ENCODE assay signal across 22 mouse cellular contexts in genomic region chr9:64557110-64557745, GRCm38 (mm10).
A peak's percentile ranks its signal among the peaks of the same experiment; 100 is the strongest.
DNase-seq lines count a peak whose midpoint lies in the region; ATAC-seq lines count a peak whose summit lies in the region.
"Had no signal": no experiment of that assay in that cellular context is flagged by ENCODE, and none has a peak within 500 bp of the region (broad histone marks: within the 10 kb centered on the region; RNA-seq: fewer than 3 reads in every experiment).

No protein-coding gene starts in this region.

- 0 out of 2 replicates have a peak, but pooled peaks have one; percentile 30 for ATAC-seq in liver, embryonic 16.5 days (ENCODE audit: low read depth)
- ATAC-seq: intestine, embryonic 15.5 days; Patski had no signal

- DNase-seq in cerebellum, adult 11 months = peak; percentile 48
- no peak for DNase-seq in cerebellum, postnatal 4 days (ENCODE audit: low spot score in 2 of 2)
- no peak for DNase-seq in liver
- DNase-seq in large intestine, adult 2 months (ENCODE audit: low read depth, low spot score) = peak; percentile 10
- peak; percentile 37 for DNase-seq in thymus, postnatal 4 days
- DNase-seq in adipocyte (ENCODE audit: low spot score) = no peak
- no peak for DNase-seq in kidney, postnatal 10 days
- DNase-seq: adrenal gland, adult 8-10 months; kidney, adult 9 months; kidney, postnatal 36 days; lung, postnatal 4 days; midbrain, embryonic 14.5 days; right cerebral cortex, postnatal 14 days; spleen, adult 18-20 months had no signal

- H3K4me3 ChIP-seq in liver, embryonic 16.5 days (ENCODE audit: low read depth, low read length) = no peak overlapping the region
- H3K4me3 ChIP-seq: forebrain, embryonic 10.5 days; heart, embryonic 15.5 days; hindbrain, embryonic 15.5 days; intestine, embryonic 15.5 days; limb, embryonic 13.5 days had no signal

- H3K4me2 ChIP-seq in liver, embryonic 16.5 days (ENCODE audit: low read depth, low read length) = no peak overlapping the region
- H3K4me2 ChIP-seq: heart, embryonic 15.5 days; hindbrain, embryonic 15.5 days; intestine, embryonic 15.5 days; limb, embryonic 13.5 days had no signal

- 51% methylated on average over 11 of the region's 11 CpGs for WGBS in liver, embryonic 16.5 days (ENCODE audit: insufficient replicate concordance)
- WGBS in large intestine, adult 2 months = 39% methylated on average over 11 of the region's 11 CpGs

- H3K9ac ChIP-seq in liver, embryonic 16.5 days (ENCODE audit: low read depth, low read length) = no peak overlapping the region
- H3K9ac ChIP-seq: heart, embryonic 15.5 days; hindbrain, embryonic 15.5 days; intestine, embryonic 15.5 days; limb, embryonic 13.5 days; liver, embryonic 14.5 days had no signal

- peaks cover 3% of the 10 kb centered on the region; the same call in 1 of the 2 replicates for H3K27me3 ChIP-seq in liver, embryonic 16.5 days (ENCODE audit: control insufficient read depth, insufficient read depth, low read depth, low read length)
- H3K27me3 ChIP-seq: hindbrain, embryonic 15.5 days; intestine, embryonic 15.5 days had no signal

- no peaks in the 10 kb centered on the region for H3K36me3 ChIP-seq in liver, embryonic 16.5 days (ENCODE audit: control insufficient read depth, insufficient read depth)
- H3K36me3 ChIP-seq: forebrain, embryonic 10.5 days; heart, embryonic 15.5 days; hindbrain, embryonic 15.5 days; intestine, embryonic 15.5 days; limb, embryonic 13.5 days had no signal

- H3K9me3 ChIP-seq in liver, embryonic 16.5 days (replicated peaks; ENCODE audit: control insufficient read depth, low read length) = no peaks in the 10 kb centered on the region
- H3K9me3 ChIP-seq: forebrain, embryonic 10.5 days; heart, embryonic 15.5 days; hindbrain, embryonic 15.5 days; intestine, embryonic 15.5 days; limb, embryonic 13.5 days had no signal

- peaks cover 2% of the 10 kb centered on the region; the same call in 1 of the 2 replicates for H3K4me1 ChIP-seq in liver, embryonic 16.5 days (ENCODE audit: control insufficient read depth, low read depth, low read length)
- H3K4me1 ChIP-seq: heart, embryonic 15.5 days; intestine, embryonic 15.5 days had no signal

- H3K27ac ChIP-seq in liver, embryonic 16.5 days (ENCODE audit: low read length) = no peak overlapping the region
- H3K27ac ChIP-seq: forebrain, embryonic 10.5 days; heart, embryonic 15.5 days; hindbrain, embryonic 15.5 days; intestine, embryonic 15.5 days; limb, embryonic 13.5 days; liver, embryonic 14.5 days had no signal

Comparison
In these comparisons a context has a peak if more than half of its experiments do, and no peak if none do; other contexts are left out.
1. DNase-seq: peak in cerebellum, adult 11 months (single experiment), large intestine, adult 2 months (single experiment) and thymus, postnatal 4 days (single experiment); none in cerebellum, postnatal 4 days (0 of 2), liver (single experiment), adipocyte (single experiment) and kidney, postnatal 10 days (single experiment).